Mouse (Mus musculus) macrophage (primary cell): ENCODE results near the gene Bola2. TPM values are rescaled to one million over a fixed set of nuclear protein-coding genes. Genes with fewer than 3 reads are reported as not detected.

Experiments used
- H3K27ac ChIP-seq: fragments of 350-480 bp; formaldehyde crosslinking; 2 replicates; pipeline ENCODE4 v1.9.0; 2021
- H3K36me3 ChIP-seq: fragments of 350-480 bp; formaldehyde crosslinking; 2 replicates; pipeline ENCODE4 v1.9.0; 2021; ENCODE audit errors: inconsistent target
- H3K4me3 ChIP-seq: fragments of 350-480 bp; formaldehyde crosslinking; 2 replicates; pipeline ENCODE4 v1.9.0; 2021; ENCODE audit errors: inconsistent target
- H3K79me2 ChIP-seq: fragments of 350-480 bp; formaldehyde crosslinking; 2 replicates; pipeline ENCODE4 v1.9.0; 2021; ENCODE audit errors: inconsistent target
- WGBS: methylation state at CpG from one replicate; pipeline ENCODE4 v1.1.7; 2026; ENCODE audit warnings: inconsistent platforms; ENCODE audit not compliant: missing documents; 5-methylcytosine and 5-hydroxymethylcytosine counted together
- polyA plus RNA-seq: library from polyadenylated mRNA; stranded (reverse); fragments of 250-400 nt; gene quantifications from 3 replicates; pipeline ENCODE4 v1.2.4, GENCODE M21; 2018; ENCODE audit warnings: inconsistent platforms

Bola2 gene
- polyA plus RNA-seq, 1 experiment from 2014 or later = 42.4 TPM

DNA sequence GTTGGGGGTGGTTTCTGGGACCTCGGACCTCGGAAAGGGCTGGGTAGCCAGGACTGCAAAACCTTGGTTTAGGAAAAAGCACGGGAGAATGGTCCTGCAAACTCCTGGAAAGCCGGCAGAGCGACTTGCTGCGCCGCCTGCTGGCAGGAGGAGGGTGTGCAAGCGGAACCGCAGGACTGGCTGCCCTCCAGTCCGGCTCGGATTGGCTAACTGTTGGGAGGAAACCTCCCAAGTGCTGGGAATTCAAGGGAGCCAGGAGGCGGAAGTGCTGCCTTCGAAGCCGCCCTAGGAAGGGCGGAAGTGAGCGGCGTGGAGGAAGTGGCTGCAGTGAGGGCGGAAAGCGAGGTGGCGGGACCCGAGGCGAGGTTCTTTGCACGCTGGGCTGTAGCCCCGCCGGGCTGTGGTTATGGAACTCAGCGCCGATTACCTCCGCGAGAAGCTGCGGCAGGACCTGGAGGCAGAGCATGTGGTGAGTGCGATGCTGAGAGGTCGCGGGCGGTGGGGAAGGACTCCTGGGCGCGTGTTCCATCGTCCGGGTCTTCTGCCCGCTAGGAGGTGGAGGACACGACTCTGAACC lies 518 bp downstream of the Bola2 start, which contains the start of gene Slx1b:
Slx1b (minus strand) TSS at position 154 of the 577 bp plus-strand sequence.
- under 1% methylated on average over 40 of the region's 40 CpGs for WGBS
- peak within 1 kb of the TSS; percentile 87 for H3K4me3 ChIP-seq
- H3K36me3 ChIP-seq = peaks cover 36% of the 10 kb centered on the region
- peaks cover 64% of the 10 kb centered on the region for H3K79me2 ChIP-seq
- peak within 1 kb of the TSS; percentile 94 for H3K27ac ChIP-seq

DNA sequence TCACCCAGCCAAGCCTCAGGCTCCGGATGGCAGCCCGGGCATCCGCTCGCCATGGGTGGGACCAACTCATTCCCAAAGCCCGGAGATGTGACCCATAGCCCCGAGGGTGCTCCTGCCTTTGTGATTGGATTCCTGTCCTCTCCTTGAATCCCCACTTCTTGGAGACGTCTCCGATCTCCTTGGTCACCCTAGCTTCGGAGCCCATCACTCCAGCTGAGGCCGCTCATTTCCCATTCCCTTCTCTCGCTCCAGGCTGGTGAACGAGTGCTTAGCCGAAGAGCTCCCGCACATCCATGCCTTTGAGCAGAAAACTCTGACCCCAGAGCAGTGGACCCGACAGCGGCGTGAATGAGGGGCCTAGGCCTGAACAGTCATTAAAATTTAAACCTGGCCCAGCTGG lies 1.1 kb downstream of the Bola2 start:
- peaks cover 33% of the 10 kb centered on the region for H3K36me3 ChIP-seq
- H3K4me3 ChIP-seq = peak overlapping the region; percentile 87
- H3K27ac ChIP-seq = peak overlapping the region; percentile 94
- WGBS = 10% methylated on average over 17 of the region's 17 CpGs
- peaks cover 70% of the 10 kb centered on the region for H3K79me2 ChIP-seq

- Histone ChIP-seq H3K36me3 (peaks cover 28% of the 10 kb centered on the region), H3K4me3 (peak overlapping the region; percentile 87), H3K79me2 (peaks cover 76% of the 10 kb centered on the region), H3K27ac (peak overlapping the region; percentile 94)
- 49% methylated on average over 3 of the region's 3 CpGs for WGBS
Observed at GRCm38 (mm10) chr7:126696886-126697285, 1.7 kb downstream of the Bola2 start.

DNA sequence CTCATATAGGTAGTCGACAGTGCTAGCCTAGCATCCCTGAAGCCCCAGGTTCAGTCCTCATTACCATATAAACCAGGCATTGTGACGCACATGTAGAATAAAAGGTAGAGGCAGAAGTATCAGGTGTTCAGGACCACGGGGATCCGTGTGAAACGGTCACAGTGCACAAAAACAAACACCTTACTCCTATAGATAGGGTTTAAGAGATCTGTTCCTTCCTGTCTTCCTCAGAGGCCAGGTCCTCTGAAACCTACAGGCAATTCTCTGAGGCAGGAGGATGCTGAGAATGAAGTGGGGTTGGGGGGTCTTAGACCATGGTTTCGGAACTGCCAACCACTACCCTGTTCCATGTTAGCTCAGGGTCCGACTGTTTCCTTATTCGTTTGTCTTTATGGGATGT lies 2.6 kb downstream of the Bola2 start:
- peak overlapping the region; percentile 94; the same call in 1 of the 2 replicates for H3K27ac ChIP-seq
- WGBS = 84% methylated on average over 8 of the region's 8 CpGs
- H3K36me3 ChIP-seq = peaks cover 23% of the 10 kb centered on the region
- no peak overlapping the region for H3K4me3 ChIP-seq
- H3K79me2 ChIP-seq = peaks cover 82% of the 10 kb centered on the region

- peak overlapping the region; percentile 98 for H3K27ac ChIP-seq
- H3K4me3 ChIP-seq = no peak overlapping the region; the same call in 1 of the 2 replicates
Observed at GRCm38 (mm10) chr7:126700063-126701015, 5.1 kb downstream of the Bola2 start.

GRCm38 (mm10) chr7:126701070-126701469 lies 5.9 kb downstream of the Bola2 start:
- peaks cover 23% of the 10 kb centered on the region for H3K36me3 ChIP-seq
- H3K27ac ChIP-seq = peak overlapping the region; percentile 98
- peaks cover 79% of the 10 kb centered on the region for H3K79me2 ChIP-seq
- under 1% methylated on average over 11 of the region's 11 CpGs for WGBS
- peak overlapping the region; percentile 93; the same call in 1 of the 2 replicates for H3K4me3 ChIP-seq

More at GRCm38 (mm10) chr7:126700063-126701015, 5.1 kb downstream of the Bola2 start:
- 84% methylated on average over 21 of the region's 25 CpGs for WGBS
- H3K79me2 ChIP-seq = peaks cover 82% of the 10 kb centered on the region
- peaks cover 23% of the 10 kb centered on the region for H3K36me3 ChIP-seq

DNA sequence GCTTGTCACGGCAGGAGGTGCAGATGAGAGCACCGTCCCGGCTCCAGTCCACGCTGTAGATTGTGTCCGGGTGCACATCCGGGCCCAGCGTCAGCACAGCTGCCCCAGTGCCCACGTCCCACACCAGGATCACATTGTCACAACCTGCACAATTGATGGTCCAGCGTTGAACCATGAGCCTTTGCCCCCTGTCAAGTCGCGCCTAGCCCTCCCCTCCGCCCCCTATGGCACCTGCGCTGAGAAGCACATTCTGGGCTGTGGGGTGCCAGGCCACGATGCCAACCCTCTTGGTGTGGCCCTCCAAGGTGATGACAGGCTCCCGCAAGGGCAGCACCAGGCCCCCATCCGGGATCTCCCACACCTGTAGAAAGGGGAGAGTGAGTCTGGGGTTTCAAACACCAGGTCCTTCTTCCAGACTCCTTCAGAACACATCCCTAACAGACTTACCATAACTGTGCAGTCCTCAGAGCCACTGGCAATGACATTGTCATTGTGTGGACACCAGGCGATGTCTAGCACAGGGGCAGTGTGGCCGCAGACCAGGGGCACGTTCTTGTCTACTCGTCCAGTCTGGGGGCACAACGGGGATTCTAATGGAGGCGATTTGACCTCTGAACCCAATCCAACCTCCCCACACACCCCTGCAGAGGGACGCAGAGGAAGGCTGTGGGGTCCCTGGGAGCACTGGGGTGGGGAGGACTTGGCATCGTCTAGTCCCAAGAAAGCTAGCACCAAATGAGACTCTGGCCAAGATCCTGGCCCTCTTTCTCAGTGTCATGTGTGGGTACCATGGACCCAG lies 6.6 kb downstream of the Bola2 start:
- peaks cover 72% of the 10 kb centered on the region for H3K79me2 ChIP-seq
- peak overlapping the region; percentile 93 for H3K4me3 ChIP-seq
- H3K36me3 ChIP-seq = peaks cover 23% of the 10 kb centered on the region
- WGBS = 42% methylated on average over 23 of the region's 24 CpGs
- H3K27ac ChIP-seq = peak overlapping the region; percentile 98

- Histone ChIP-seq H3K36me3 (peaks cover 23% of the 10 kb centered on the region), H3K79me2 (peaks cover 69% of the 10 kb centered on the region), H3K27ac (peak overlapping the region; percentile 98), H3K4me3 (peak overlapping the region; percentile 93)
- WGBS = 2% methylated on average over 6 of the region's 6 CpGs
Observed at GRCm38 (mm10) chr7:126702358-126702757, 7.2 kb downstream of the Bola2 start.

DNA sequence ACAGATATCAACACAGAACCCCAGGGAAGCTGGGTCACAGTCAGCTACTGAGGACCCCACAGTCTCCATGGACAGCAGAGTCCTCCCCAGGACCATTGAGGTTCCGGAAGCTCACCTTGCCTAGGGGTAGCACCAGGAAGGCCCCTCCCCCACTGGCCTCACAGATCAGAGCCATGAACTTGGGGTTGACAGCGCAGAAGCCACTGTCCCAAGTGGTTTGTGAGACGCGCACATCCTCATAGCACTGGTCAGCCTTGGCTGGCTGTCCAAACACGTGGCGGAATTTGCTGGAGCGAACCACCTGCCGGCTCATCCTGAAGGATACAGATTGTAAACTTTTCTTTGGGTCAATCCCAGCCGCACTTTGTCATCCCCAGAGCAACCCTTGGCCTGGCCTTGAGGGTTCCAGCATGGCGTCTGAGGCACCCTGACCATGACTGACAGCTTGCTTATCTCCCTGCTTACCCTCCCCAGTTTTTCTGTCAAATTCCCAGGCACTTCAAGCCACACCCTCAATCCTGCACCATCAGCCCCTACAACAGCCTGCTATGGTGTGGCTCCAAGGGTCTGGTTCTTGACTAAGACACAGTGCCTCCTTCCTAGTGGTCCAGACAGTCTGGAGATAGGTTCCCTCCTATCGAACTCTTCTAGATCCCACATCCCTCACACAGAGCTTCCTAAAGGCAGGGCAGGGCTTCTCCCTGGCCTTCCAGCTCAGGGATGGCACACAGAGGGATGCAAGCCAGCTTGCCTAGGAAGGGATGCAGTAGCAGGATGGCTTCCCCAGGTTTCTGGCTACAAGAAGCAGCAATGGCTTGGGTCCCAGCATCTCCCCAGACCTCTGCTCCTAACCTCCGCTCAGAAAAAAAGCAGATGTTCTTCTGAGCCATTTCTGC lies 7.9 kb downstream of the Bola2 start:
- Histone ChIP-seq H3K79me2 (peaks cover 64% of the 10 kb centered on the region), H3K36me3 (peaks cover 23% of the 10 kb centered on the region), H3K4me3 (peak overlapping the region; percentile 93), H3K27ac (peak overlapping the region; percentile 98)
- WGBS = 13% methylated on average over 12 of the region's 12 CpGs

DNA sequence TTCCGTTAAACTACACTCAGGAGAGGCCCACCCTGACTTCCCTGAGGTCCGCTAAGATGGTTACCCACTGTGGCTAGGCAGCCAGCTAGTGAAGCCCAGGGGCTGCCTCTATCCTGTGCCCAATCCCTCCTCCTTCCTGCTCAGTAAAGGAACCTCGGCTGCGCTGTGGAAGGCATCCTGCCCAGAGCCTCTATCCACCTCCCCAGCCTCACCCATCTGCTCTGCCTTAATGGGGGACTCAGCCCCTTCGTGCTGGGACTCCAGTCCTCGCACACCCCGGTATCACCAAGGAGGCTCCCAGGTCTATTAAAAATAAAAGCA lies 8.5 kb downstream of the Bola2 start:
- WGBS = 2% methylated on average over 7 of the region's 7 CpGs
- peaks cover 23% of the 10 kb centered on the region for H3K36me3 ChIP-seq
- peak overlapping the region; percentile 93 for H3K4me3 ChIP-seq
- H3K79me2 ChIP-seq = peaks cover 59% of the 10 kb centered on the region
- peak overlapping the region; percentile 98 for H3K27ac ChIP-seq

DNA sequence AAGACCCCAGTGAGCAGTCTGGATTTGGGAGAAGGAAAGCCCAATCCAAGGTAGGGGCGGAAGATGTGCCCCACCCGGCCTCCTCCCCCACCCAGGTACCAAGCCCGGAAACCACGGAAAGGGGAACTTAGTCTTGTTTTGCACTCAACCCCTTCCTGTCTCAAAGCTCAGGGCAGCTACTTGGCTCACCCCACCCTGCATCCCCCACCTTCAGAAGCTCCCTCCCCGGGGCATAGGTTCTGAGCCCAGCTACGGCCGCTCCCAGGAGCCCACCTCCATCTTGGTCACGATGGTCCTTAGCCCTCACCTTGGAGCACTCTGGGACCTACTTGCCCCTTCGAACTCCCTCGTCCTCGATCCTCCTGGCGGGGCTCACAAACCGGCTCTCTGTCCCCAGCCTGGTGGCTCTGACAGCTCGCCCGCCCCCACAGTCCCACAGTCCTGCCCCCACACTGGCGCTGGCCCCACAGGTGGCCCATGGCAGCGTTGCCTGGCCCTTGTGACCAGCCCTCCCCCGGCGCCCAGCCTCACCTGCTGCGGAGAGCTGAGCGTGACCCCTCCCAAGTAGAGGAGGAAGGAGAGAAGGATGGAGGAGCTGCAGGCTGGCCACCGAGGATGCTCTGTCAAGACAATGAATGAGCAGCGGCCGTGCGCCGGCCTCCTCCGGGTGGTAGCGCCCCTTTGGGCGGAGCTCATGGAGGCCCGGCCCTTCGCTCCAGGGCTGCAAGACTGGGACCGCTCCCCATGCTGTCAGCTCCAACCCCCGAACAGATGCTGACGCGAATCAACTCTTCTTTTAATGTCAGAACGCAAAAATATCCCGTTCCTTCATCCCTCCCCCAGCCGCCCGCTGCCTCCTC lies 9.2 kb downstream of the Bola2 start:
- under 1% methylated on average over 38 of the region's 39 CpGs for WGBS
- peak overlapping the region; percentile 93 for H3K4me3 ChIP-seq
- peak overlapping the region; percentile 98 for H3K27ac ChIP-seq
- peaks cover 16% of the 10 kb centered on the region for H3K36me3 ChIP-seq
- peaks cover 52% of the 10 kb centered on the region for H3K79me2 ChIP-seq

DNA sequence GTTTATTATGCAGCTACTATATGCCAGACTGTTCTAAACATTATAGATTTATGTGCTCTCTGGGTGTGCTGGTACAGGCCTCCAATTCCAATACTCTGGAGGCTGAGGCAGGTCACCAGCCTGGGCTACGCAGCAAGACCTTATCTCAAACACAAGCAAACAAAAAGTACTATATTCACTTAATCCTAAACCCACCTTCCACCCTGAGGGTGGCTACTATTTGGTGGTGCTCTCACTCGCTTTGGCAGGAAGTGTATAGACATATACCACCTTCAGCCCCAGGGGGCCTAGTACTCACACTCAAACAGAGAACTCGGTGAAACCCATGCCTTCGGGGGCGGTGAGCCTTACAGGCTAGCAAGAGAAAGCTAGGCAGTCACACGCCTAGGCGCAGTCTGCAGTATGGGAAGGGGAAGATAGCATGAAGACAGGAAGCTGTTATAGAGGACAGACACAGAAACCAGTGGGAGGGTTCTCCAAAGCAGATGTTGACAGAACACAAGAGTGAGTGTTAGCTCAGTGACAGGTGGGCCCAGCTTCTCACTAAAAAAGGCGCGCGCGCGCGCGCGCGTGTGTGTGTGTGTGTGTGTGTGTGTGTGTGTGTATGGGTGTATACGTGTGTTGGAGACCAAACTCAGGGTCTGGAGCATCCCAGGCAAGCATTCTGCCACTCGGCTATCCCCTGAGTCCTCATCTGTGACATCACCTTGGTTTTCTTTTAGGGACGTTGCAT lies 12.4 kb downstream of the Bola2 start, which contains the start of gene Coro1a:
Coro1a (minus strand) TSS at position 346 of the 733 bp plus-strand sequence.
- WGBS = 70% methylated on average over 12 of the region's 19 CpGs
- H3K27ac ChIP-seq = 0 out of 2 replicates have a peak within 1 kb of the TSS, but pooled peaks have one; percentile 8
- H3K79me2 ChIP-seq = peaks cover 20% of the 10 kb centered on the region
- no peak within 1 kb of the TSS for H3K4me3 ChIP-seq
- H3K36me3 ChIP-seq = no peaks in the 10 kb centered on the region
